ENCODE assay signal across 9 mouse cellular contexts in the genomic region with DNA sequence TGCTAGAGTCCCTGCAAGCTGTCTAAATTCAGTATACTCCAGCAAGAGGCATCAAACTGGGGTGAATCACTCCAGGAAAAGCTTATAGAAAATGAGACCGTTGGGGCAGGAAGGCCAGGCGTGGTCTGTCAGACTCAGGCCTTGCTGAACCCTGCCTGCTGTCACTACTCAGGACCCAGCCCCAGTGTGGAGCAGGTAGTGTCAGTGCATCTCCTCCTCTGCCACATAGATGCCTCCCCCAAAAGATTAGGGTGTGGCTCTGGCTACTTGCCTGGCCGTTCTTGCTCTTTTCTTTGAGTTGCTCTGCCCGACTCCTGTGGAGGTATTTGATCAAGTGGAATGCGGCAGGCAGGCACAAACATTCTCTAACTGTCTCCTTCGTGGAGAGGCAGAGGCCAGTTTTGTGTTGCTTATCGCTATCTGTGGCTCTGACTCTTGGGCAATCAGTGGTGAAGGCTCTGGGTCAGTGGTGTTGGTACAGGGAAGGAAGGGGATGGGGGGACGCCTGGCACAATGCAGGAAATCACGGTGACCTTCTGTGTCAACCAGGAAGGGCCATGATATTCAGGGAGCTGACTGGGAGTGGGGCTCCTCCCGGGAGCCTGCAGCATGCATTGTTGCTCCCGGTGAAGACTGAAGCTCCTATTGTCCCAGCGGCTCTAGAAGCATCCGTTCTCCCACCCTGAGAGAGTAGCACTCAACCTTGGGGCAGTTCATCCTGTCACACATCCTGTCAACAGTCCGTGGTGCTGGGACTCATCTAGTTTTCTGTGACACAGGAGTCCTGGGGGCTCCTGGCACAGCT. TPM values are rescaled to one million over a fixed set of nuclear protein-coding genes. Genes with fewer than 3 reads are reported as not detected.
DNase-seq lines count a peak whose midpoint lies in the region; ATAC-seq and TF ChIP-seq lines count a peak whose summit lies in the region.
"Had no signal": no experiment of that assay in that cellular context is flagged by ENCODE, and none has a peak within 500 bp of the region (broad histone marks: within the 10 kb centered on the region; RNA-seq: fewer than 3 reads in every experiment).

No protein-coding gene starts in this region.

- H3K9ac ChIP-seq in hindbrain, embryonic 11.5 days (ENCODE audit: low read depth, low read length) = no peak overlapping the region
- 0 out of 2 replicates have a peak overlapping the region, but pooled peaks have one; percentile 24 for H3K9ac ChIP-seq in midbrain, postnatal 0 days (replicated peaks; ENCODE audit: low read length, poor library complexity, severe bottlenecking)

- H3K4me2 ChIP-seq in hindbrain, embryonic 11.5 days (replicated peaks; ENCODE audit: low read depth, low read length) = no peak overlapping the region
- H3K4me2 ChIP-seq in midbrain, postnatal 0 days (ENCODE audit: low read depth, low read length, poor library complexity, severe bottlenecking) = no peak overlapping the region

- WGBS in hindbrain, embryonic 10.5 days = 29% methylated on average over 14 of the region's 14 CpGs
- WGBS in hindbrain, embryonic 11.5 days = 28% methylated on average over 14 of the region's 14 CpGs
- WGBS in limb, embryonic 10.5 days = 53% methylated on average over 14 of the region's 14 CpGs
- 30% methylated on average over 14 of the region's 14 CpGs for WGBS in midbrain, postnatal 0 days

- intact Hi-C loops in left cerebral cortex, adult 2 months (cut with DNase I) = no loop called here

- H3K36me3 ChIP-seq in hindbrain, embryonic 10.5 days = no peaks in the 10 kb centered on the region
- H3K36me3 ChIP-seq in hindbrain, embryonic 11.5 days (ENCODE audit: control insufficient read depth, insufficient read depth, low read length) = no peaks in the 10 kb centered on the region
- no peaks in the 10 kb centered on the region for H3K36me3 ChIP-seq in limb, embryonic 10.5 days
- no peaks in the 10 kb centered on the region for H3K36me3 ChIP-seq in midbrain, postnatal 0 days (ENCODE audit: insufficient read depth, low read length)

- ATAC-seq in hindbrain, embryonic 11.5 days (ENCODE audit: low FRiP score) = no peak
- ATAC-seq in granulocyte monocyte progenitor cell, adult 5-6 weeks (replicated peaks; ENCODE audit: poor library complexity, severe bottlenecking) = peak; percentile 57; the same call in 1 of the 2 replicates
- ATAC-seq in midbrain, postnatal 0 days (ENCODE audit: low FRiP score) = no peak
- ATAC-seq in frontal cortex, adult (ENCODE audit: low TSS enrichment) = no peak

- no peak overlapping the region for H3K4me3 ChIP-seq in hindbrain, embryonic 10.5 days
- H3K4me3 ChIP-seq in hindbrain, embryonic 11.5 days (ENCODE audit: low read depth, low read length) = no peak overlapping the region
- H3K4me3 ChIP-seq in limb, embryonic 10.5 days = no peak overlapping the region
- no peak overlapping the region for H3K4me3 ChIP-seq in midbrain, postnatal 0 days (ENCODE audit: low read depth, low read length)
- H3K4me3 ChIP-seq in left cerebral cortex, adult 2 months = no peak overlapping the region

- no peak for TF ChIP-seq CTCF in midbrain, postnatal 0 days (IDR thresholded peaks at IDR 0.05)
- TF ChIP-seq CTCF in left cerebral cortex, adult 2 months (IDR thresholded peaks at IDR 0.05) = no peak

- H3K27me3 ChIP-seq in hindbrain, embryonic 10.5 days (ENCODE audit: insufficient read depth, poor library complexity, severe bottlenecking) = peaks cover 9% of the 10 kb centered on the region
- H3K27me3 ChIP-seq in hindbrain, embryonic 11.5 days (ENCODE audit: control insufficient read depth, insufficient read depth, low read length) = no peaks in the 10 kb centered on the region
- peaks cover 19% of the 10 kb centered on the region; the same call in 1 of the 2 replicates for H3K27me3 ChIP-seq in limb, embryonic 10.5 days (ENCODE audit: low read depth, poor library complexity, severe bottlenecking)
- no peaks in the 10 kb centered on the region for H3K27me3 ChIP-seq in midbrain, postnatal 0 days (ENCODE audit: insufficient read depth, low read length)

- H3K9me3 ChIP-seq in hindbrain, embryonic 10.5 days = peaks cover 5% of the 10 kb centered on the region; the same call in 1 of the 2 replicates
- H3K9me3 ChIP-seq in hindbrain, embryonic 11.5 days (ENCODE audit: control insufficient read depth, low read length) = no peaks in the 10 kb centered on the region
- no peaks in the 10 kb centered on the region for H3K9me3 ChIP-seq in limb, embryonic 10.5 days (replicated peaks)
- H3K9me3 ChIP-seq in midbrain, postnatal 0 days (ENCODE audit: low read length) = no peaks in the 10 kb centered on the region

- H3K27ac ChIP-seq in hindbrain, embryonic 10.5 days = peak overlapping the region; percentile 36
- no peak overlapping the region for H3K27ac ChIP-seq in hindbrain, embryonic 11.5 days (ENCODE audit: low read depth, low read length)
- H3K27ac ChIP-seq in limb, embryonic 10.5 days = peak overlapping the region; percentile 58
- no peak overlapping the region for H3K27ac ChIP-seq in midbrain, postnatal 0 days (ENCODE audit: low read depth, low read length)
- H3K27ac ChIP-seq in left cerebral cortex, adult 2 months = no peak overlapping the region

- peak; percentile 20 for DNase-seq in hindbrain, embryonic 10.5 days (ENCODE audit: low spot score)
- DNase-seq in hindbrain, embryonic 11.5 days (ENCODE audit: low spot score) = no peak
- DNase-seq in limb, embryonic 10.5 days (ENCODE audit: low spot score) = no peak
- no peak for DNase-seq in midbrain, postnatal 0 days (ENCODE audit: low spot score)
- DNase-seq in layer of hippocampus, postnatal 14 days (ENCODE audit: low spot score in 2 of 2) = no peak
- no peak for DNase-seq in left cerebral cortex, adult 2 months (ENCODE audit: extremely low spot score in 1 of 2, low spot score in 2 of 2)

- H3K4me1 ChIP-seq in hindbrain, embryonic 10.5 days (replicated peaks) = peaks cover 69% of the 10 kb centered on the region
- 0 out of 2 replicates have a peak, but pooled peaks cover 5% of the 10 kb centered on the region for H3K4me1 ChIP-seq in hindbrain, embryonic 11.5 days (replicated peaks; ENCODE audit: control insufficient read depth, insufficient read depth, low read length)
- H3K4me1 ChIP-seq in limb, embryonic 10.5 days = peaks cover 37% of the 10 kb centered on the region
- H3K4me1 ChIP-seq in midbrain, postnatal 0 days (ENCODE audit: insufficient read depth, low read length) = peaks cover 6% of the 10 kb centered on the region; the same call in 1 of the 2 replicates

RNA-seq across cellular contexts. Expression of a gene that starts 12.6 kb away (rescaled TPM):
- polyA plus RNA-seq in hindbrain, embryonic 10.5 days (2016; fragmentation: Nextera tagmentation; extraction: Ambion mirVana) = 5.2 and 12.5 TPM in 2 replicates
- 9.8 and 11.2 TPM in 2 replicates for polyA plus RNA-seq in hindbrain, embryonic 11.5 days (2014; fragmentation: Nextera tagmentation; extraction: Ambion mirVana)
- total RNA-seq in granulocyte monocyte progenitor cell, adult 5-6 weeks (2014; fragmentation: Nextera tagmentation) = 0.04 and 9.0 TPM in 2 replicates
- 3.3 and 3.6 TPM in 2 replicates for total RNA-seq in granulocyte monocyte progenitor cell, adult 5-6 weeks (2017)
- polyA plus RNA-seq in limb, embryonic 10.5 days (2016; fragmentation: Nextera tagmentation; extraction: Ambion mirVana) = 1.7 and 2.2 TPM in 2 replicates
- total RNA-seq in midbrain, postnatal 0 days (2014; rRNA removed) = 69.7 and 71.1 TPM in 2 replicates
- 38.3 and 40.5 TPM in 2 replicates for polyA plus RNA-seq in midbrain, postnatal 0 days (2015; fragmentation: Nextera tagmentation; extraction: Ambion mirVana)
- 100 to 1,000 TPM; 108 to 110 TPM for total RNA-seq in layer of hippocampus, postnatal 14 days (2021)
- 100 to 1,000 TPM; 234 to 249 TPM for total RNA-seq in left cerebral cortex, adult 2 months (2021)

RNA-seq across cellular contexts. Expression of a gene that starts 25.3 kb away (rescaled TPM):
- 34.1 and 38.7 TPM in 2 replicates for polyA plus RNA-seq in hindbrain, embryonic 10.5 days (2016; fragmentation: Nextera tagmentation; extraction: Ambion mirVana)
- polyA plus RNA-seq in hindbrain, embryonic 11.5 days (2014; fragmentation: Nextera tagmentation; extraction: Ambion mirVana) = 24.6 and 25.2 TPM in 2 replicates
- total RNA-seq in granulocyte monocyte progenitor cell, adult 5-6 weeks (2014; fragmentation: Nextera tagmentation) = 19.5 and 24.3 TPM in 2 replicates
- total RNA-seq in granulocyte monocyte progenitor cell, adult 5-6 weeks (2017) = 14.5 and 21.1 TPM in 2 replicates
- 32.4 and 34.8 TPM in 2 replicates for polyA plus RNA-seq in limb, embryonic 10.5 days (2016; fragmentation: Nextera tagmentation; extraction: Ambion mirVana)
- 34.1 and 40.8 TPM in 2 replicates for total RNA-seq in midbrain, postnatal 0 days (2014; rRNA removed)
- 23.9 and 24.6 TPM in 2 replicates for polyA plus RNA-seq in midbrain, postnatal 0 days (2015; fragmentation: Nextera tagmentation; extraction: Ambion mirVana)
- total RNA-seq in layer of hippocampus, postnatal 14 days (2021) = 10 to 100 TPM; 39.1 to 42.1 TPM
- 10 to 100 TPM; 33.5 to 38.5 TPM for total RNA-seq in left cerebral cortex, adult 2 months (2021)

RNA-seq across cellular contexts. Expression of a gene that starts 50.7 kb away (rescaled TPM):
- 0.95 and 4.1 TPM in 2 replicates for polyA plus RNA-seq in hindbrain, embryonic 10.5 days (2016; fragmentation: Nextera tagmentation; extraction: Ambion mirVana)
- 2.1 and 2.7 TPM in 2 replicates for polyA plus RNA-seq in hindbrain, embryonic 11.5 days (2014; fragmentation: Nextera tagmentation; extraction: Ambion mirVana)
- total RNA-seq in granulocyte monocyte progenitor cell, adult 5-6 weeks (2014; fragmentation: Nextera tagmentation) = not detected in 2 replicates
- not detected in 2 replicates for total RNA-seq in granulocyte monocyte progenitor cell, adult 5-6 weeks (2017)
- polyA plus RNA-seq in limb, embryonic 10.5 days (2016; fragmentation: Nextera tagmentation; extraction: Ambion mirVana) = 0.16 TPM in 1 of 2 replicates, not detected in the other
- total RNA-seq in midbrain, postnatal 0 days (2014; rRNA removed) = 1.0 and 2.0 TPM in 2 replicates
- polyA plus RNA-seq in midbrain, postnatal 0 days (2015; fragmentation: Nextera tagmentation; extraction: Ambion mirVana) = 1.7 and 2.4 TPM in 2 replicates
- under 1 TPM in 1 of 2 experiments, not detected in 1; 0.33 TPM for total RNA-seq in layer of hippocampus, postnatal 14 days (2021)
- 1 to 10 TPM in 1 of 2 experiments, under 1 TPM in 1; 0.68 to 1.0 TPM for total RNA-seq in left cerebral cortex, adult 2 months (2021)
- total RNA-seq: MEL had no signal

Comparison
In these comparisons a context has a peak if more than half of its experiments do, and no peak if none do; other contexts are left out.
1. H3K27ac ChIP-seq: peak in hindbrain, embryonic 10.5 days (single experiment) and limb, embryonic 10.5 days (single experiment); none in hindbrain, embryonic 11.5 days (single experiment), midbrain, postnatal 0 days (single experiment) and left cerebral cortex, adult 2 months (single experiment).